Mouse (Mus musculus) Muller cell, postnatal 12 days (primary cell): ENCODE measurements around the gene E430018J23Rik.
"Not testable (repeated sequence)": the region's sequence is repeated elsewhere in the genome, so short reads cannot be mapped to it uniquely, and the experiment has no call there.

Experiments used
- DNase-seq: peaks from one replicate; pipeline ENCODE4 v3.0.0-alpha.2; 2015; ENCODE audit errors: inconsistent ontology term

E430018J23Rik gene

GRCm38 (mm10) chr7:127341861-127342260 lies 51.6 kb downstream of the E430018J23Rik start:
- DNase-seq = not testable (repeated sequence)

- no peak for DNase-seq
These were observed 52.1 kb downstream of the E430018J23Rik start for GRCm38 (mm10) chr7:127341356-127341755.
